Mouse (Mus musculus): Measurements from ENCODE around the gene Fam155a. TPM values are rescaled to one million over a fixed set of nuclear protein-coding genes. Genes with fewer than 3 reads are reported as not detected.

Fam155a gene
- polyA plus RNA-seq, 1 experiment = not detected

GRCm38 (mm10) chr8:9255316-9255715 lies 515.6 kb downstream of the Fam155a start:
- no peaks in the 10 kb centered on the region for H3K4me1 ChIP-seq (ENCODE audit: control insufficient read depth, insufficient read depth, insufficient read length, low read length)
- no peak overlapping the region for H3K4me3 ChIP-seq (ENCODE audit: insufficient read depth, low read depth, low read length)
- no peak overlapping the region for H3K27ac ChIP-seq (replicated peaks; ENCODE audit: low read depth, low read length)

- H3K27ac ChIP-seq (replicated peaks; ENCODE audit: low read depth, low read length) = no peak overlapping the region
- H3K4me1 ChIP-seq (ENCODE audit: control insufficient read depth, insufficient read depth, insufficient read length, low read length) = no peaks in the 10 kb centered on the region
- no peak overlapping the region for H3K4me3 ChIP-seq (ENCODE audit: insufficient read depth, low read depth, low read length)
These were observed 518.0 kb downstream of the Fam155a start for GRCm38 (mm10) chr8:9252991-9253390.

- no peak overlapping the region for H3K27ac ChIP-seq (replicated peaks; ENCODE audit: low read depth, low read length)
- H3K4me1 ChIP-seq (ENCODE audit: control insufficient read depth, insufficient read depth, insufficient read length, low read length) = no peaks in the 10 kb centered on the region
- H3K4me3 ChIP-seq (ENCODE audit: insufficient read depth, low read depth, low read length) = no peak overlapping the region
These were observed 522.7 kb downstream of the Fam155a start for GRCm38 (mm10) chr8:9248109-9248821.

- Histone ChIP-seq H3K4me3 (ENCODE audit: insufficient read depth, low read depth, low read length) (no peak overlapping the region), H3K27ac (replicated peaks; ENCODE audit: low read depth, low read length) (no peak overlapping the region), H3K4me1 (ENCODE audit: control insufficient read depth, insufficient read depth, insufficient read length, low read length) (no peaks in the 10 kb centered on the region)
These were observed 525.0 kb downstream of the Fam155a start for GRCm38 (mm10) chr8:9245994-9246393.

GRCm38 (mm10) chr8:9240996-9241395 lies 530.0 kb downstream of the Fam155a start:
- H3K4me3 ChIP-seq (ENCODE audit: insufficient read depth, low read depth, low read length) = no peak overlapping the region
- H3K27ac ChIP-seq (replicated peaks; ENCODE audit: low read depth, low read length) = no peak overlapping the region
- no peaks in the 10 kb centered on the region for H3K4me1 ChIP-seq (ENCODE audit: control insufficient read depth, insufficient read depth, insufficient read length, low read length)

- H3K4me3 ChIP-seq (ENCODE audit: insufficient read depth, low read depth, low read length) = no peak overlapping the region
- H3K27ac ChIP-seq (replicated peaks; ENCODE audit: low read depth, low read length) = no peak overlapping the region
- H3K4me1 ChIP-seq (ENCODE audit: control insufficient read depth, insufficient read depth, insufficient read length, low read length) = no peaks in the 10 kb centered on the region
These were observed 531.2 kb downstream of the Fam155a start for GRCm38 (mm10) chr8:9239741-9240140.

- Histone ChIP-seq H3K4me1 (ENCODE audit: control insufficient read depth, insufficient read depth, insufficient read length, low read length) (no peaks in the 10 kb centered on the region), H3K27ac (replicated peaks; ENCODE audit: low read depth, low read length) (no peak overlapping the region), H3K4me3 (ENCODE audit: insufficient read depth, low read depth, low read length) (no peak overlapping the region)
These were observed 532.0 kb downstream of the Fam155a start for GRCm38 (mm10) chr8:9238974-9239373.

- Histone ChIP-seq H3K4me1 (ENCODE audit: control insufficient read depth, insufficient read depth, insufficient read length, low read length) (no peaks in the 10 kb centered on the region), H3K27ac (replicated peaks; ENCODE audit: low read depth, low read length) (no peak overlapping the region), H3K4me3 (ENCODE audit: insufficient read depth, low read depth, low read length) (no peak overlapping the region)
These were observed 537.5 kb downstream of the Fam155a start for GRCm38 (mm10) chr8:9233326-9233919.

- no peak overlapping the region for H3K4me3 ChIP-seq (ENCODE audit: insufficient read depth, low read depth, low read length)
- no peaks in the 10 kb centered on the region for H3K4me1 ChIP-seq (ENCODE audit: control insufficient read depth, insufficient read depth, insufficient read length, low read length)
- no peak overlapping the region for H3K27ac ChIP-seq (replicated peaks; ENCODE audit: low read depth, low read length)
These were observed 543.0 kb downstream of the Fam155a start for GRCm38 (mm10) chr8:9227779-9228464.

- Histone ChIP-seq H3K4me1 (ENCODE audit: control insufficient read depth, insufficient read depth, insufficient read length, low read length) (no peaks in the 10 kb centered on the region), H3K27ac (replicated peaks; ENCODE audit: low read depth, low read length) (no peak overlapping the region), H3K4me3 (ENCODE audit: insufficient read depth, low read depth, low read length) (no peak overlapping the region)
These were observed 544.2 kb downstream of the Fam155a start for GRCm38 (mm10) chr8:9226767-9227166.

GRCm38 (mm10) chr8:9211751-9212150 lies 559.2 kb downstream of the Fam155a start:
- no peak overlapping the region for H3K27ac ChIP-seq (replicated peaks; ENCODE audit: low read depth, low read length)
- H3K4me3 ChIP-seq (ENCODE audit: insufficient read depth, low read depth, low read length) = no peak overlapping the region

GRCm38 (mm10) chr8:9207505-9208051 lies 563.4 kb downstream of the Fam155a start:
- H3K4me3 ChIP-seq (ENCODE audit: insufficient read depth, low read depth, low read length) = no peak overlapping the region
- H3K27ac ChIP-seq (replicated peaks; ENCODE audit: low read depth, low read length) = no peak overlapping the region
- H3K4me1 ChIP-seq (ENCODE audit: control insufficient read depth, insufficient read depth, insufficient read length, low read length) = no peaks in the 10 kb centered on the region

More at GRCm38 (mm10) chr8:9211751-9212150, 559.2 kb downstream of the Fam155a start:
- H3K4me1 ChIP-seq (ENCODE audit: control insufficient read depth, insufficient read depth, insufficient read length, low read length) = no peaks in the 10 kb centered on the region

GRCm38 (mm10) chr8:9204345-9205067 lies 566.5 kb downstream of the Fam155a start:
- no peak overlapping the region for H3K27ac ChIP-seq (replicated peaks; ENCODE audit: low read depth, low read length)
- no peaks in the 10 kb centered on the region for H3K4me1 ChIP-seq (ENCODE audit: control insufficient read depth, insufficient read depth, insufficient read length, low read length)
- no peak overlapping the region for H3K4me3 ChIP-seq (ENCODE audit: insufficient read depth, low read depth, low read length)

- no peaks in the 10 kb centered on the region for H3K4me1 ChIP-seq (ENCODE audit: control insufficient read depth, insufficient read depth, insufficient read length, low read length)
- H3K27ac ChIP-seq (replicated peaks; ENCODE audit: low read depth, low read length) = no peak overlapping the region
- no peak overlapping the region for H3K4me3 ChIP-seq (ENCODE audit: insufficient read depth, low read depth, low read length)
These were observed 570.9 kb downstream of the Fam155a start for GRCm38 (mm10) chr8:9200099-9200498.

- no peaks in the 10 kb centered on the region for H3K4me1 ChIP-seq (ENCODE audit: control insufficient read depth, insufficient read depth, insufficient read length, low read length)
- no peak overlapping the region for H3K27ac ChIP-seq (replicated peaks; ENCODE audit: low read depth, low read length)
- H3K4me3 ChIP-seq (ENCODE audit: insufficient read depth, low read depth, low read length) = no peak overlapping the region
These were observed 579.3 kb downstream of the Fam155a start for GRCm38 (mm10) chr8:9191682-9192081.

Measured in brown adipose tissue, adult 24 weeks (tissue).